Mouse (Mus musculus) erythroblast, embryonic 14.5 days (primary cell): ENCODE measurements around the gene Shank2.

ENCODE experiments used
- GATA1 ChIP-seq: IDR thresholded peaks from 2 replicates; pipeline ENCODE4 v1.6.1; 2012; ENCODE audit warnings: low read length, inconsistent platforms, mixed read lengths
- TAL1 ChIP-seq: IDR thresholded peaks from 3 replicates; pipeline ENCODE4 v1.6.1; 2012; ENCODE audit warnings: low read length, inconsistent platforms, mixed read lengths

DNA sequence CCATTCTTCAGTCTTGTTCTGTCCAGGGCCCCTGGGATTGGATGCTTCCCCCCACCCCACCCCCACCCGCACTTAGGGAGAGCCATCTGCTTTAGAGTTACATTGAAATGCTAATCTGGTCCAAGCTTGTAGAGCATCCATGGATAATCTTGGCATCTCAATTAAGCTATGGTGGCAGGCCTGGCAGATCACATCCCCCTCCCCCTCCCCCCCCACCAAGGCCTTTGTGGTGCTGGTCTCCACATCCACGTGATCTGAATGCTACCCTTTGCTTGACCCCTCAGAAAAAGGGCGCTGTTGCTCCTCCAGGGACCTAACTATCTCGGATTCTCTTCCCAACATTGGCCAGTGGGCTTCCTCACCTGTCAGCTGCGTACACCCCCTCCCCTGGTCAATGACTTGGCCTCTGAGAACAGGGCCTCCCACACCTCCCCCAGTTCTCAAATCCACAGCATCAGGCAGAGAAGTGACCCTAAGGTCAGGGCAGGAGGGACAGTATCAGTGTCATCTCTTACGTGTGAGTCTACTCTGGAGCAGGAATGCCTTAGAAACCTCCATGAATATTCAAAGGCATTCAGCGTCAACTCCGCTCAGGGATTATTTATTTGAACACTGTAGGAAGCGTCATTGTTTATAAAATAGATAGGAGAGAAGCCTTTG lies 104.8 kb downstream of the Shank2 start:
- TF ChIP-seq TAL1 (no peak), GATA1 (no peak)
